Mouse (Mus musculus) adrenal gland (tissue): ENCODE data around the gene Plekhg1.

ENCODE experiments used
- intact Hi-C: fragments of 180-260 bp; cut with DNase I; formaldehyde crosslinking; loops from one replicate; pipeline ENCODE4 v1.15.1; 2025

Plekhg1 gene

DNA sequence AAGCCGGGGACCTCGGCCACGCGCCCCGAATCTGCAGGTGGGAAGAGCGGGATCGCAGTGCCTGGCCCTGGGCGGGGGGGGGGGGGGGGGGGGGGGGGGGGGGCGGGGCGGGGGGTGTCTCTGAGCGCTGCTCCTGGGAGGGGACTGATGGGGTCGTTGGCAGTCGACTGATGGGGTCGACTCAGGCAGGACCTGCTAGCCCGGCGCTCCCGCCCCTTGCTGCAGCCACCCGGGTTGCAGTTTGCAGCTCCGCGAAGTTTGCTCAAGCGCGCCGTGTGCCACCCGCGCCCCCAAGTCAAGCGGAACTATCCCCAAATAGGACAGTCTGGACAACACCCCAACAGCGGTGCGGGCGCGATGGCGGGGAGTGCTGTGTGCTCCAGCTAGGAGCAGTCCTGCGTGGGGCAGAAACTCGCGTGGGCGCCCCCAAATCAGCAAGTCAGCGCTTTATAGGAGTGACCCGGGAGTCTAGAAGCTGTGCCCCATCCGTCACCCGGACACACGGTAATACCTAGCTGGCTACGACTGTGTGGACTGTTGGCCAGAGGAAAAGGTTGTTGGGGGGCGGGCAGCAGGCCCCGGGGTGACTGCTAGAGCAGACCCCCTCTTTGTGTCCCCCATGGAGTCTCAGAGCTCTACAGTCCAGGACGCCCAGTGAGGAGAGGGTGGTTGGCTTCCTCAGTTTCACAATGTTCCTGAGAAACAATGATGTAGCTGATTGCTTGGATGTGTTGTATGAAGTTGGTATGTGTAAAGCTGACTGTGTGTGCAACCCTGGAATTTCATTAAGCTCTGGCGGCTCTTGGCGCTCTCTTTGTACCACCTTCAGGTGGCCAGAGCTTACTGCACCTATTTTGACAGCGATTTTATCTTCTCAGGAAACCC is 582 bp downstream of the Plekhg1 start:
- intact Hi-C loops = loop anchor here (5.0 kb wide), 1 partner anchor 202 kb away; no protein-coding TSS in a partner anchor

DNA sequence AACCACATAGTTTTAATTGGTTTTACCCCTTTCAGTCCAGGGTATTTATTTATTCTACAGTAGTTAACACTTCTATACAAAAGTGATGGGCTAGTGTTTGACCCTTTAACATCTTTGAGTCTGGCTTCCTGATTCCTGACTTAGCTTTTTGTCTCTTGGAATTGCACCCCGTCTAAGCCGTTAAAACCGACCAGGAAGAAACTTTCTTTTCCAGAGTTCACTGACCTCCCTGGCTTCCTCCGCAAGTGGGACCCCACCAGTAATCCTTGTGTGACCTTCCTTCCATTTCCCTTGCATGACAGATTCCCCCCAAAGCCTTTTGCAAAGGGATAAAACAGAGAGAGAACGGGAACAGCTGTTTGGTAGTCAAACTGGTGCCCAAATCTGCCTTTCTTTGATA is 1.6 kb downstream of the Plekhg1 start:
- intact Hi-C loops = loop anchor here (5.0 kb wide), 1 partner anchor 201 kb away; no protein-coding TSS in a partner anchor

DNA sequence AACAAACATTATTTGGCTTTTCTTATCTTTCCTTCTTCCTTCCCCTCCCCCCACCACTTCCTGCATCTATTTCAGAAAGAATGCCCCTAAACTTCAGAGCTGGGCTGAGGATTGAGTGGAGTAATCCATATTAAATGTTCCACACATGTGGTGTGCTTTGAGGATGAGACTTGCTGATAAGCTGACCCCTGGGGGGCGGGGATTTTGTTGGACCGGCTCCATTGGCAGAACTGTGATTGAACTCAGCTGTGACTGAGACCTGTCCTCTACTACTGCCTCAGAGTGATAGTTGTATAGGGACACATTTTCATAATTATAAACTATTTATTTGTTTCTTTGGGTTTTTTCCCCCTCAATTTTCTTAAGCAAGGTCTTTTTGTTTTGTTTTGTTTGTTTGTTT is 2.9 kb downstream of the Plekhg1 start:
- intact Hi-C loops = loop anchor here (5.0 kb wide), 1 partner anchor 199 kb away; no protein-coding TSS in a partner anchor

GRCm38 (mm10) chr10:3743826-3744225 is 3.7 kb downstream of the Plekhg1 start:
- intact Hi-C loops = loop anchor here (5.0 kb wide), 1 partner anchor 198 kb away; no protein-coding TSS in a partner anchor

DNA sequence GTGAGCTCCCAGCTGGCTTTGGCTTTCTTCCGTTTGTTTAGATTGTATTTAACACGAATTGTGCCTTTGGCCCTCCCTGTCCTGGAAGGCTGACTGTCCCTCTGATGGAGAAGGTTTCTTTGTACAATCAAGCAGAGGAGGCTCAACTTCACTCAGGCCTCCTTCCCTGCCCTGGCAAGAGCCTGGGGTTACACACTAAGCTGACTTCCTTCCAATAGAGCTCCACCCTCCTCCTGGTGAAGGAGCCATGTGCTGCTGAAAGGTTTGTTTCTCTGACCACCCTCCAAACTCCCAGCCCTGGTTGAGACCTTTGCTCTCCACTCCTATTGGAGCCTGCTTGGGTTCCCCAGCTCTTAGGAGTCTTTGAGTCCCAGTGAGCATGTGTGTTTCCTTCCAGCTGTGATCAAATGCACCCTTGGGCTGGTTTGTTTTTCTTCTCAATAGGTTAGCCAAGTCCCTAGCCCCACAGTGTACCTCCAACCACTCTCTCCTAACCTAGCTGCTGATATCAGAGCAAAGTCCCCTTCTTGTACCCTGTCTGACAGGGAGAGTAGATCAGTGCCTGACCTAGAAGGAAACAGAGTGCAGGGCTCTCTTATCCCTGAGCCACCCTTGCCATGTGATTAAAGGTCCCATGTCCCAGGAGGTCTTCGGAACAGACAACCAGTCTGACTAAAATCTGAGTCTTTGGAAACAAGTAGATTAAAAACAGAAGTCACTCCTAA is 6.8 kb downstream of the Plekhg1 start:
- intact Hi-C loops = loop anchor here (5.0 kb wide), 1 partner anchor 175 kb away; no protein-coding TSS in a partner anchor

DNA sequence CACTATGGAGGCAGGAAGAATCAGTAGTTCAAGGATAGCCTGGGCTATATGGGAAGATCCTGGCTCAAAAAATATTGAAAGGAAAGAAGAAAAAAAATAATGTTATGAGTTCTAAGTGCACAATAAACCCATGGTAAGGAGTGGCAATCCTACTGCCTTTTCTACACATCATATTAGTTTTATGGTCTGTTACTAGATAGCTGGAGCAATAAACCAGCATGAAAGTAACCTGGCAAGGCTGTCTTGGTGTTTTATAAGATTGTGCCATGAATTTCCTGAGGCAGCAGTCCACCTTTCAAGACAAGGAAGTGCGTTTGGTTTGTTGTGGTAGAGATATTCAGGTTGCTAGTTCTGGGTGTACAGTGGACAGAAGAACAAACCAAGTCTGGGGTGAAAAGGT is 9.4 kb downstream of the Plekhg1 start:
- intact Hi-C loops = loop anchor here (5.0 kb wide), 1 partner anchor 177 kb away; no protein-coding TSS in a partner anchor

DNA sequence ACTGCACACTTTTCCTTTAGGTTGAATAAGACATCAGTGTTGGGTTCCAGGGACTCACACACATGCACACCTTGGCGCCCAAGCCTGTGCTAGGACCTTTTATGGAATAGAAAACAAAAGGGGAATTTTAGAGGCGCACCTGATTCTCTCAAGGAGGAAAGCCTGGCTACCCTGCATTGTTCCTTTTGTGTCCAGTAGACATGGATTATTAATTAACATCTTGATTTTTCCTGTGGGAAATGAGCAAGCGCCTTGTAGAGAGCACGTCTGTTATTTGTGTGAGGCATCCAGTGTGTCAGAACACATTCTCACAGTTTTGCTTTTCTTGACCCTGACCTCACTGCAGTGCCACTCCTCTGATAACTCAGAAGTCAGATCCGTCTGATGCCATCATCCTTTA is 21.8 kb downstream of the Plekhg1 start:
- intact Hi-C loops = no loop called here

GRCm38 (mm10) chr10:3763199-3763598 is 23.0 kb downstream of the Plekhg1 start:
- intact Hi-C loops = no loop called here

DNA sequence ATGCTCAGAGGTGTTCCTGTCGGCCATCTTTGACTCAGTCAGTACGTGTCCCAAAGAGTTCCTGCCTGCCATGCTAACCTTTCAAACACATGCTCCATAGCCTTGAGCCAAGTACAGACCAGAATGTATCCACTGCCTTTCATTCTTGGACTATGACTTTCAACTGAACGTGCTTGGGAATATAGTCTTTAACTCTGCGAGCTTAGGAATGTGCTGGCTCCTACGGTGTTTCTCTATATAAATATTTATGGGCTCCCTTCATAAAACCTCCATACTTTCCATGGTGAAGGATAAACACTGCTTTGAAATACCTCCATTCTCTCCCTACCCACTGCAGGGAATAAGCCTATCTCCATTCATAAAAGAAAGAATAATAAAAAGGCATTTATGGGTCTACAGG is 29.0 kb downstream of the Plekhg1 start:
- intact Hi-C loops = no loop called here

DNA sequence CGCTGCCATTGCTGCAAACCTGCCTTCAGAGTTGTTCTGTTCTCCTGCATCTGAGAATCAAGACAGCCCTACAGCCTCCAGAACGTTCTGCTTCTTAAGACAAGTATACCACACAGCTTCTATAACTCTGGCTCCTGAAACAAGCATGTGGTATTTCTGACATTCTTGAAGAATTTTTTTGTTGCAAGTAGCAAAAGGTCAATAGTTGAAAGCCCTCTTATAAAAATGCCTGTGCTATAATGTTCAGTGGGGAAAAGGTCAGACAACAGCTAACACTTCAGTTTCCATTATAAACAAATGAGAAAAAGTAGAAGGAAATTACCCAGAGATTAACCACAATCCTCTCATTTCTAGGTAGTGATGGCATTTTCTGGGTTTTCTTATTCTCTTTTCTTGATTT is 34.2 kb downstream of the Plekhg1 start:
- intact Hi-C loops = no loop called here

GRCm38 (mm10) chr10:3776761-3777160 is 36.6 kb downstream of the Plekhg1 start:
- intact Hi-C loops = no loop called here

DNA sequence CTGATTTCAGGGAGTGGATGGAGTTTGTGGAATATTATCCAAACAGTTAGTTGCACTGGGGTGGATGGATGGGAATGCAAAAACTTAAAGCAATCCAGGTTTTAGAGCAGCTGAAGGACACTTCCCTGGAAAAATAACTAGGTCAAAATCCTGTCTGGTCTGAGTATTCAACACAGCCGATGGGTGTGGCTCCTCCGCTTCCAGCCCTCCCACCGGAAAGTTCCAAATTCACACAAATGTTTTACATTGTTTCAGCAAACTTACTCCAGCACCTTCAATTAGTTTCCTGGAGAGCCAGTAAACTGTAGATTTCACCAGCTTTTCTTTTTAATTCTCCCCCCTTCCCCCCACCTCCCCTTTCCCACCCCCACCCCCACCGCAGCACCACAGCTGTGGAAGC is 45.2 kb downstream of the Plekhg1 start:
- intact Hi-C loops = no loop called here

DNA sequence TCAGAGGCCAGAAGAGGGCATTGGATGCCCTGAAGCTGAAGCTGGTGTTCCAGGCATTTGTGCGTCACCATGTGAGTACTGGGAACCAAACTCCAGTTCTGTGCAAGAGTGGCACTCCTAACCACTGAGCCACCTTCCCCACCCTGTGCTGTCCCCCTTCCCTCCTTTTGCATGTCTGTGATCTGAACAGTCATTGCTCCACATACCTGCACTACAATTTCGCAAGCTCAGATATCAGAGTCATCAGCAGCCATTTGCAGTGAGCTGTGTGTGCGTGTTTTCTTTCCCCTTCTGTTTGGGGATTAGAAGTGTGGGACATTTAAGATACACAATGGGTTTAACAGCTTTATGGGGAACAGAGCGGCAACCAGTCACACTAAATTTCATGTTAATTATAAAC is 46.4 kb downstream of the Plekhg1 start:
- intact Hi-C loops = no loop called here

DNA sequence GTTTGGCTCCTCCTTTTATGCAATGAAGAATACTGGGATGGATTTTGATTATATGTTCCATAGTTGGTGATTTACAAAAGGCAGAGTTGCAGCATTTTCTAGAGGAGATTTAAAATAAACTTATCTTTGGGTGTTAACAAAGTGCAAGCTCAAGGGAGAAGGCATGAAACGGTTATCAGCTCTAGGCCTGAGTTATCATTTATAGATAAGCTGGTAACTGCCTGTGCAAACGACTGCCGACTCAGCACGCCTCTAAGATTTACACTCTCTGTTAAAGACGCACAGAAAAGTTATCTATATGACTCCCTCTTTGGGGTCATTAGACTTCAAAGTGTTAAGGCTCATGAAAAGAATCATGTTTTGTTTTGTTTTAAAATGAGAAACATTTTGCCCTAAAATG is 46.8 kb downstream of the Plekhg1 start:
- intact Hi-C loops = no loop called here

GRCm38 (mm10) chr10:3793825-3794224 is 53.7 kb downstream of the Plekhg1 start:
- intact Hi-C loops = no loop called here

GRCm38 (mm10) chr10:3799455-3799854 is 59.3 kb downstream of the Plekhg1 start:
- intact Hi-C loops = no loop called here

GRCm38 (mm10) chr10:3801254-3801653 is 61.1 kb downstream of the Plekhg1 start:
- intact Hi-C loops = no loop called here

GRCm38 (mm10) chr10:3805334-3805733 is 65.2 kb downstream of the Plekhg1 start:
- intact Hi-C loops = loop anchor here (5.0 kb wide), 1 partner anchor 137 kb away; no protein-coding TSS in a partner anchor

- intact Hi-C loops = loop anchor here (5.0 kb wide), 1 partner anchor 134 kb away; no protein-coding TSS in a partner anchor
These were observed 67.8 kb downstream of the Plekhg1 start for GRCm38 (mm10) chr10:3807980-3808379.

GRCm38 (mm10) chr10:3810476-3811273 is 70.5 kb downstream of the Plekhg1 start:
- intact Hi-C loops = no loop called here
